Mouse (Mus musculus) heart, postnatal 0 days (tissue): ENCODE data around the gene Agap1. TPM values are rescaled to one million over a fixed set of nuclear protein-coding genes. Genes with fewer than 3 reads are reported as not detected.

Source experiments
- ATAC-seq: fragments of 200-750 bp; cut with Nextera tagmentation; 2 replicates; pipeline ENCODE4 v1.8.0; 2017; ENCODE audit warnings: low read depth, moderate number of reproducible peaks, moderate library complexity; ENCODE audit not compliant: insufficient read depth
- DNase-seq: peaks from one replicate; pipeline ENCODE4 v3.0.0-alpha.2; 2016; ENCODE audit warnings: low spot score
- H3K27ac ChIP-seq: fragments of 300-500 bp; sonication (generic); 2 replicates; pipeline ENCODE4 v1.5.1; 2014; ENCODE audit warnings: low read depth, mild to moderate bottlenecking
- H3K27me3 ChIP-seq: fragments of 300-500 bp; sonication (generic); 2 replicates; pipeline ENCODE4 v1.6.1; 2014; ENCODE audit warnings: low read length, mixed read lengths; ENCODE audit not compliant: control insufficient read depth, insufficient read depth
- H3K36me3 ChIP-seq: fragments of 300-500 bp; sonication (generic); replicated peaks from 2 replicates; pipeline ENCODE4 v1.6.1; 2014; ENCODE audit warnings: low read length, mixed read lengths; ENCODE audit not compliant: control insufficient read depth, insufficient read depth
- H3K4me1 ChIP-seq: fragments of 300-500 bp; sonication (generic); 2 replicates; pipeline ENCODE4 v1.6.1; 2014; ENCODE audit warnings: antibody characterized with exemption; ENCODE audit not compliant: control insufficient read depth, insufficient read depth
- H3K4me2 ChIP-seq: fragments of 300-500 bp; sonication (generic); 2 replicates; pipeline ENCODE4 v1.6.1; 2014; ENCODE audit warnings: low read depth, mild to moderate bottlenecking, low read length, moderate library complexity
- H3K4me3 ChIP-seq: fragments of 300-500 bp; sonication (generic); 2 replicates; pipeline ENCODE4 v1.5.1; 2014; ENCODE audit warnings: low read depth, low read length
- H3K9ac ChIP-seq: fragments of 300-500 bp; sonication (generic); replicated peaks from 2 replicates; pipeline ENCODE4 v1.6.1; 2014; ENCODE audit warnings: low read depth, low read length, mixed read lengths
- H3K9me3 ChIP-seq: fragments of 300-500 bp; sonication (generic); replicated peaks from 2 replicates; pipeline ENCODE4 v1.6.1; 2016; ENCODE audit warnings: low read length; ENCODE audit not compliant: control insufficient read depth
- CTCF ChIP-seq: IDR thresholded peaks from 2 replicates; pipeline ENCODE4 v1.5.1; 2016; ENCODE audit warnings: antibody characterized with exemption, control low read depth, low read depth
- EP300 ChIP-seq: IDR thresholded peaks from 2 replicates; pipeline ENCODE4 v1.6.1; 2016; ENCODE audit warnings: antibody characterized with exemption, low read depth
- WGBS: fragments of 180-500 bp; shearing (Covaris S2); extraction: QIAGEN DNeasy Blood & Tissue Kit; methylation state at CpG from one replicate; pipeline ENCODE4 v1.1.7; 2014; 5-methylcytosine and 5-hydroxymethylcytosine counted together
- polyA plus RNA-seq: library from polyadenylated mRNA; unstranded; fragments of >200 nt; fragmentation: Nextera tagmentation; extraction: Ambion mirVana; gene quantifications from 2 replicates; pipeline ENCODE4 v1.2.1, GENCODE M21; 2015
- total RNA-seq: library from RNA; depleted of rRNA; stranded (reverse); fragments of >200 nt; gene quantifications from 2 replicates; pipeline ENCODE4 v1.2.3, GENCODE M21; 2014; ENCODE audit warnings: low replicate concordance

Gene Agap1
- total and polyA plus RNA-seq, 2 experiments from 2014 or later = 6.1 to 21.0 TPM

DNA sequence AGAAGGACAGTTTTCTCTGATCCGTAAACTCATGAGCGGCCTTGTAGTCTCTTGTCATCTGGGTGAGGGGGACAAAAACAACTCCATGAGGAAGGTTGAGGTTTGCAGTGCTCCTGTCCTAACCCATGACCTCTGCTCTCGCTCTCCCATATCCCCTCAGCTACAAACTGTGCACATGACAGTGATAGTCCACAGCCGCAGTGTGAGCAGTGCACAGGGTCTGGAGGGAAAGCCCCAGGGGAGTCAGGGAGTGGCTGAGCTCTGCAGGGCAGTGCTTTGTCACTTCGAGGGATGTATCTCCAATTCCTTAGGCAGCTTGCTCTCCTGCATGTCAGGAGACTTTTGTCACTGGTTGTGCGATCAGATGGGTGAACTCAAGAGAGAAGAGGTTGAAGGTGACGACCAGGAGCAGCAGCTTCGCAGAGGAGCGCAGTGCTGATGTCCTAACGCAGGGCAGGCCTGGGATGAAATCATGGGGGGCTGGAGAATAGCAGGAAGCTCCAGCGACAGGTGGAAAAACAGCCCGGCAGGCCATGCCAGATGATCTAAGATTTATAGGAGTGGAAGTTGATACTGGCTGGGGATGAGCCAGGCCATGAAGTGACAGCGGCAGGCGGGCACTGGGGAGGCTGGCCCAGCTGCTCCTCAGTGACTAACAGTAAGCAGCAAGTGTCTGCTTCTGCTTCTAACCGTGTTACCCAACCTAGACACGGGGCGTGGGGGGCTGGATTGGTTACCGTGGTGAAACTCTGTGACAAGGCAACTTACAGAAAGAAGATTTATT is 83.7 kb downstream of the Agap1 start:
- Histone ChIP-seq H3K27ac (no peak overlapping the region), H3K4me3 (no peak overlapping the region), H3K4me1 (peaks cover 22% of the 10 kb centered on the region), H3K27me3 (no peaks in the 10 kb centered on the region), H3K9me3 (no peaks in the 10 kb centered on the region), H3K9ac (no peak overlapping the region), H3K36me3 (no peaks in the 10 kb centered on the region), H3K4me2 (no peak overlapping the region)
- TF ChIP-seq CTCF (no peak), EP300 (no peak)
- 55% methylated on average over 18 of the region's 18 CpGs for WGBS
- ATAC-seq = no peak
- no peak for DNase-seq

DNA sequence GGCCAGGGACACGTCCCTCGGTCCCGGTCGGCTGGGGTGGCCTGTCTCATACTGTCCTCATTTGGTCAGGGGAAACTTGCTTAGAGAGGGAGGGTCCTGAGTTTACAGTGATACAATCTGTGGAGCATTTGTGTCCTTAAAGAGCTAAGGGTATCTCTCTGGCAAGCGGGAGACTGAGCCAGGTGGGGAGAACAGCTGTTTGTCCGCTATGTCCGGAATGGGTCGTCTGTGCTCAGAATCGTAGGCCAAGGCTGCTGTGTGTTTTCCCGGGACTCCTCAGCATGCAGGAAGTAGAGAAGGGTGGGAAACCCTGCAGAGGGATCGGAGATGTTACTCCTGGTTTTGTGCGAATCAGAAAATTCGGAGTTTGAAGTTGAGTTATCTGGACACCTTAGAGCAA is 84.5 kb downstream of the Agap1 start:
- Histone ChIP-seq H3K4me2 (no peak overlapping the region), H3K4me3 (no peak overlapping the region), H3K27ac (no peak overlapping the region), H3K9ac (no peak overlapping the region), H3K27me3 (no peaks in the 10 kb centered on the region), H3K9me3 (no peaks in the 10 kb centered on the region), H3K36me3 (no peaks in the 10 kb centered on the region), H3K4me1 (peaks cover 14% of the 10 kb centered on the region)
- WGBS = 77% methylated on average over 13 of the region's 13 CpGs
- TF ChIP-seq EP300 = no peak
- no peak for TF ChIP-seq CTCF
- no peak for ATAC-seq
- no peak for DNase-seq

DNA sequence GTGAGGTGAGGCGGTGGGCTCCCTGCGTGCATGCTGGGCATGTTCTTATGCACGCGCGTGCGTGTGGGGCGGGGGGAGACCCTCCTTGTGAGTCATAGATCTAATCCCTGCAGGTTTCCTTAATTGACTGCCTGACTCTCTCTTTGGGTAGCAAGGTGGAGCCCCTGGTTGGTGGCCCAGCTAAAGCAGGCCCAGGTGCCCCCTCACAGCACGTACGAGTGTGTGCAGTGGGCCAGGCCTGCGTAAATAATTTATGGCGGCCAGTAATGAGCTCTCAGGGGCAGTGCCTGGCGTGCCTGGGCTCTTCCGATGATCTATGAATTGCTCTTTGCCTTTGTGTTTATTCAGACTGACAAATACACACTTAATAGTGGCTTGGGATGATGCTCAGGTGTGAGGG is 86.5 kb downstream of the Agap1 start:
- no peaks in the 10 kb centered on the region for H3K27me3 ChIP-seq
- H3K27ac ChIP-seq = no peak overlapping the region
- ATAC-seq (no peak), DNase-seq (no peak)
- no peak overlapping the region for H3K4me2 ChIP-seq
- no peak for TF ChIP-seq EP300
- no peak for TF ChIP-seq CTCF
- H3K9ac ChIP-seq = no peak overlapping the region
- no peak overlapping the region for H3K4me3 ChIP-seq
- no peaks in the 10 kb centered on the region for H3K36me3 ChIP-seq
- peaks cover 2% of the 10 kb centered on the region; the same call in 1 of the 2 replicates for H3K4me1 ChIP-seq
- H3K9me3 ChIP-seq = no peaks in the 10 kb centered on the region
- 91% methylated on average over 13 of the region's 13 CpGs for WGBS

DNA sequence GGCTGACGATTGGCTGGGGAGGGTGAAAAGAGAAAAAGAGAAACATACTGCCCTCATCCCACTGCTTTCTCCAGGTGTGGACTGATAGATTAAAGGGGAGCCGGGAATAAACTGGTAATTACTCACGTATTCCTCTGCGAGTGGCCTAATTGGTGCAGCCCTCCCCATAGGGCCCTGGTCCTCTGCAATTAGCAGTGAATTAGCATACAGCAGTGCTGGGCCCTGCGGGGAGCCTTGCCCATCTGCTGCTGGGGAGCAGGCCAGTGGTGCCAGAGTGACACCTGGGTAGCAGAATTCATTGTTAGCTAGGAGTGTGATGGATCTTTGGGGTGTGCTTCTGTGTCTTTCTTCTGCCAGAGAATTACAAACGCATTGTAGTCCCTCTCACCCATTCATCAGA is 87.9 kb downstream of the Agap1 start:
- no peak overlapping the region for H3K4me3 ChIP-seq
- TF ChIP-seq CTCF = no peak
- TF ChIP-seq EP300 = no peak
- H3K36me3 ChIP-seq = no peaks in the 10 kb centered on the region
- H3K9me3 ChIP-seq = no peaks in the 10 kb centered on the region
- H3K4me2 ChIP-seq = no peak overlapping the region
- WGBS = 77% methylated on average over 6 of the region's 6 CpGs
- no peaks in the 10 kb centered on the region for H3K27me3 ChIP-seq
- DNase-seq (no peak), ATAC-seq (no peak)
- H3K9ac ChIP-seq = no peak overlapping the region
- H3K4me1 ChIP-seq = peaks cover 15% of the 10 kb centered on the region; the same call in 1 of the 2 replicates
- H3K27ac ChIP-seq = no peak overlapping the region

DNA sequence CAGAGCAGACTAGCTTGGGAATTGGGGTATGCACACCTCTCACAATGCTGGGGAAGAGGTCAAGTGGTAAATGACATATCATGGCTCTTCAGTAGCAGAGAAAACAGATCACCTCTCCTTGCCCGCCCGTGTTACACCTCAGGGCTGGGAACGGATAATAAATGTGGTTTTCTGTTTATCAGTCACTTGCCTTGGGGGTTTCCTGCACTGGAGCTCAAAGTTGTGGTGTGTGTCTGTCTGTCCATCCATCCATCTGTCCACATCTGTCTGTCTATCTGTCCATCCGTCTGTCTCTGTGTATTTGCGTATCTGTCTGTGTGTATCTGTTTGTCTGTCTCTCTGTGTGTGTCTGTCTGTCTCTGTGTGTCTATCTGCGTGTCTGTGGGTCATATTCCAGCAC is 88.7 kb downstream of the Agap1 start:
- Histone ChIP-seq H3K27ac (no peak overlapping the region), H3K9ac (no peak overlapping the region), H3K4me2 (no peak overlapping the region), H3K4me3 (no peak overlapping the region), H3K27me3 (no peaks in the 10 kb centered on the region), H3K4me1 (peaks cover 20% of the 10 kb centered on the region; the same call in 1 of the 2 replicates), H3K9me3 (no peaks in the 10 kb centered on the region), H3K36me3 (no peaks in the 10 kb centered on the region)
- DNase-seq (no peak), ATAC-seq (no peak)
- WGBS = 88% methylated on average over 6 of the region's 6 CpGs
- TF ChIP-seq EP300 (no peak), CTCF (no peak)

DNA sequence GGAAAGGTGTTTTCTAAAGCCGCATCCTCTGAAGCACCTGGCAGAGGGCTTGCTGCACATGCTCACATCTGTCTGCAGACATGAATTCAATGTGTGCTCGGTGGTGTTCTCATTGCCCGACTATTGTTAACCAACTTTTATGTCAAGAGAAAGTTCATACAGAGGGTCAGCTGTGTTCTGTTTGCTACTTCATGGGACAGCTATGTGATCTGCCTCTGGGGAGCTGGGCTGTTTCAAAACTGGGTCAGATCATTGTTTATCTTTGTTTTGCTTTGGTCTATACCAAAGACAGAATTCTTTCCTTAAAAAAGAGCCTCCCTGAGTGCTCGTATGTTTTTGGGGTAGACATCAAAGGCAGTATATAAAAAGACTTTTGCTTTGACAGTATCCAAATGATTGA is 89.5 kb downstream of the Agap1 start:
- no peak for DNase-seq
- H3K27ac ChIP-seq = no peak overlapping the region
- no peaks in the 10 kb centered on the region for H3K9me3 ChIP-seq
- TF ChIP-seq EP300 (no peak), CTCF (no peak)
- ATAC-seq = no peak
- no peaks in the 10 kb centered on the region for H3K36me3 ChIP-seq
- 83% methylated on average over 4 of the region's 4 CpGs for WGBS
- peaks cover 28% of the 10 kb centered on the region for H3K4me1 ChIP-seq
- H3K4me3 ChIP-seq = no peak overlapping the region
- no peak overlapping the region for H3K4me2 ChIP-seq
- no peaks in the 10 kb centered on the region for H3K27me3 ChIP-seq
- H3K9ac ChIP-seq = no peak overlapping the region
